Mouse (Mus musculus) liver, adult 2 months (tissue): Measurements from ENCODE around the gene Kif5c.

Experiments
- CTCF ChIP-seq: fragments of 200-500 bp; IDR thresholded peaks from 2 replicates; pipeline ENCODE4 v1.5.1; 2011; ENCODE audit warnings: low read depth, low read length, control low read depth
- POLR2A ChIP-seq: fragments of 200-500 bp; IDR thresholded peaks from 2 replicates; pipeline ENCODE4 v1.6.1; 2011; ENCODE audit warnings: low read length, control low read depth; ENCODE audit not compliant: insufficient read depth; ENCODE audit errors: extremely low read depth

DNA sequence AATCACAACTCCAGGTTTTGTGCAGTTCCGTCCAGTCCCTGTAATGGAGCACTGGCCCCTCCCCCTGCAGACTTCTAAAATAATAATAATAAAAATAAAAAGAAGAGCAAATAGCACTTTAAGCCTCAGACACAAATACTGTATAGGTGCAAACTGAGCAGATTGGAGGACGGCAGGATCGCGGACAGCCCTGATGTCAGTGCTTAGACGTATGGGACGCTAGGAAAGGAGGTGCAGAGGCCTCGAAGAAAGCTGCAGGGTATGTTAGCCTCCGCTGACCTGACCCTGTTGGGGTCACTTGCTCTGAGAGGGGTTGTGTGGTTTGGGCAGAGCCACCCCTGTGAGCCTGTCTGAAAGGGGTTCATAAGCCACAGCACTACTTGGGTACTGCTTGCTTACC is 185.3 kb downstream of the Kif5c start:
- TF ChIP-seq CTCF (no peak), POLR2A (no peak)
